Mouse (Mus musculus): ENCODE data around the gene Cacnb2.

Gene Cacnb2

GRCm38 (mm10) chr2:14602788-14603187 lies at the start of gene Cacnb2:
TSS of gene Cacnb2 (plus strand) at chr2:14603088.
- DNase-seq = no peak

- DNase-seq = no peak
These were observed 34.9 kb upstream of the Cacnb2 start for GRCm38 (mm10) chr2:14568020-14568419.

DNA sequence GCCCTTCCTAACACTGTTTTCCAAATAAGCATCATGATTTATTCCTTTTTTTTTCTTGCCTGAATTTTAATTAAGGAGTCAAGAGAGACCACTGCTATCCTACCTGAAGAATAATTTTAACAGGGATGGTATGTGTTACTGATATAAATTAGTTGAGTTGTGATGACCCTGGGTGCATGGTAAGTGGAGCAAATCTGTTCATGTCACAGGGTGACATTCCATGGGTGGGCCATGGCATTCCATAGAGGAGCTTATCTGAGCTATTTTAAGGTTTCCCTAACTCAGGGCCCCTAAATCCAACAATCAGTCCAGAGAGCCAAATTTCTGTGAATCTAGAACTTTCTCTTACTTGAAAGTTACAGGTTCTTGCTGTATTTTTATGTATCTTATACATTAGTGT lies 31.6 kb upstream of the Cacnb2 start:
- DNase-seq = no peak

- DNase-seq = no peak
These were observed 13.3 kb upstream of the Cacnb2 start for GRCm38 (mm10) chr2:14589541-14589940.

- DNase-seq = no peak
These were observed 4.9 kb upstream of the Cacnb2 start for GRCm38 (mm10) chr2:14597909-14598563.

DNA sequence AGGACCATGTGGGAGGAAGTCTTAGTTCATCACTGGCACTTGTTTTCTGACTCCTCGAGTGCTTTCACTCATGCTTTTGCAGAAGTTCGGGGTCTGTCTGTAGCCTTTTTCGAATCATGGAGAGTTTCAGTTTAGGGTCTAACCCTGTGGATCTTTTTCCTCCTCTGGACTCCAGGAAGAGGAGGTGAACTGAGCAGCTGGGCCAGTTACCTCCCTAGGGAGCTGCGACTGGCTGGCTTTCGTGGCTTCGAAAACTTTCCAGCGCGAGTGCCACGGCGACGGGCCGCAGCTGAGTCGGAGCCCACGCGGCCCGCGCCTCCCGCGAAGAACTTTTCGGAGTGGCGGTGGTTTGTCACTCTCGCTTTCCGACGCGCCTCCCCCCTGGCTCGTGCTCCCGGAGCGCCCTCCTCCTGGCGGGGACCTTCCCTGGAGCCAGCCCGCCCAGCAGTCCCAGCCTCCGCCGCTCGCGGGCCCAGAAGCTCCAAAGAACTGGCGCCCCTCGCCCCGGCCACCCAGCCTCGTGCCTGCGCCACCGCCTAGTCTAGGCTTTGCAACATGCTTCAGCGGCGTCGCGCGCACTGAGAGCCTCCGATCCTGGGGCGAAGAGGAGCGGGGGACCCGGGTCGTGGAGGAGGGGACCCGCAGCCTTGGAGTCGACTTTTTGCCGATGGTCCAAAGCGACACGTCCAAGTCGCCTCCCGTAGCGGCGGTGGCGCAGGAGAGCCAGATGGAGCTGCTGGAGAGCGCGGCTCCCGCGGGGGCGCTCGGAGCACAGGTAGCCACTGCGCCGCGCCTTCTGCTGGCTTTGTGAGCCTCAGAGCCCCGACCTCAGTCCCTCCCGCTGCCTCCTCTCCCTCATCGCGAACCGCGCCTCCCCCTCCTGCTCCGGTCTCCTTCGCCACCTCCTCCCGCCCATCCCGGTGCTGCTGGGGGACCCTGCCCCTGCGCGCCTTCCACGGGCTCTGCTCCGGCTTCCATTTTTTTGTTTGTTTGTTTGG lies 1.2 kb downstream of the Cacnb2 start:
- peak; percentile 42 to 55 for DNase-seq

DNA sequence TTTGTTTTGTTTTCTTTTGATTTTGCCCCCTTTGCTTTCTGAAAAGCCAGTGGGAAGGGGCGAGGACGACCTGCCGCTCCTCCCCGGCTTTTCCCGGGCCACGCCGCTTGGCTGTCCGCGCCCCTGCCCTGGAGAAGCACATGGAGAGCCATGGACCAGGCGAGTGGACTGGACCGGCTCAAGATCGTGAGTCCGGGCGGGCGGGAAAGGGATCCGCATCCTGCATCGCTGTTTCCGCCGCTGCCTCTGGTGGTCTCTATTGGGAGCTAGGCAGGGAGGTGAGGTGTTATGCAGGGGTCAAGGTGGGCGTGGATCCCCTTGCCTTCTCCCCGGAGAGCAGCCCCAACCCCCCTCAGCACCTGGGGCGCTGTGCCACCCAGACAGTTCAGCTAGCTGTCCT lies 1.9 kb downstream of the Cacnb2 start:
- DNase-seq = peak in 1 of 2 experiments; percentile 21

DNA sequence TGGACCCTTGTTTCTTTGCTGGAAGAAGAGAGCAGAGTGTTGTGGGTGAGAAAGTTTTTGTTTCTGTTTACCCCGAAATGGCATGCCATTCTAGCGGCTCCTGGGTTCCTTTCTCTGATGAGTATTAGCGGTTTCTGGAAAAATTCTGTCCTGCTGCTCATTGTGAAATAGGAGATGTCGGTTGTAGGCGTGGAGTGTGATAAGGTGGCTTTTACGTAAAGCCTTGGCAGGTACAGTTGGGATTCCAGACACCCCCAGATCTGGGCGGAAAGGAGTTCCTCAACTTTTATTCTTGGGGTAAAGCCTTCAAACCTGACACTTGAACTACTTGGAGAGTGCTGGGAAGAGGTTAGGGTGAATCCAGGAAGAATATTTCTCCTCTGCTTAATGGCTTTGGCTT lies 2.3 kb downstream of the Cacnb2 start:
- no peak for DNase-seq

- no peak for DNase-seq
These were observed 5.7 kb downstream of the Cacnb2 start for GRCm38 (mm10) chr2:14608606-14609005.

- no peak for DNase-seq
These were observed 9.8 kb downstream of the Cacnb2 start for GRCm38 (mm10) chr2:14612705-14613104.

DNA sequence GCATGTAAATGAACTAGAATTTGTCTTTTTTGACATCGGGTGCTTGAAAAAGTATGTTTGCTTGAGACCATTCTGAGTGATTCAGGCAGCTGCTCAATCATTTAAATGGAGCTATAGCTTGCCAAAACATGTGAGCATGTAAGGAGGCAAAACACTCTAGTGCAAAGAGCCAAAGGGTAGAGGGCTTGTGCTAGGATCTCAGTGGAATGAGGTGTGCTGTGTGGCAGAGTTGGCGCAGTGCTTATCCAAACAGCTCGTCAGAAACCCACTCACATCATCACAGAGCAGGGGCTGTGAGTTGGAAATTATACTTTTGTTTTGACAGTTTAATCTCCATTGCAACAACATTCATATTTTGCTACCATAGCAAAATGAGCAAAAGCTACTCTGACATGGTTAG lies 13.5 kb downstream of the Cacnb2 start:
- DNase-seq = no peak

GRCm38 (mm10) chr2:14620120-14620853 lies 17.4 kb downstream of the Cacnb2 start:
- no peak for DNase-seq

GRCm38 (mm10) chr2:14620891-14621290 lies 18.0 kb downstream of the Cacnb2 start:
- DNase-seq = no peak

DNA sequence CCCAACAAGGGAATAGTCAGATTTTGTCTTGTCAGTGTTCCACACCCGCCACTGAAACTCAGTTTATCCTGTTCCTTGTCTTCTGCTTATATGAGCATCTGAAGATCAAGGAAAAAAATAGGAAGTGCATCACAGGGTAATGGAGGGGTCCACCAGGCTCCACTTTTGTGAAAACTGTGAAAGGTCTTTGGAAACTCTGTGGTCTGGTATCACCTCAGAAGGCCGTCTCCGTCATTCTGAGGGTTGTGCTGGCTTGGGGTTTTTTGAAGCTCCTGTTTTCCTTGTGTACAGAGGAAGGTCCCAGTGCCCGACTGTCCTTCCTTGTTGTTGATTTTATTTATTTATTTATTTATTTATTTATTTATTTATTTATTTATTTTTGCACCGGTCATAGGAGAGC lies 20.9 kb downstream of the Cacnb2 start:
- DNase-seq = no peak

GRCm38 (mm10) chr2:14629814-14630492 lies 27.1 kb downstream of the Cacnb2 start:
- DNase-seq = no peak

GRCm38 (mm10) chr2:14631590-14631989 lies 28.7 kb downstream of the Cacnb2 start:
- peak in 1 of 2 experiments; percentile 22 for DNase-seq

DNA sequence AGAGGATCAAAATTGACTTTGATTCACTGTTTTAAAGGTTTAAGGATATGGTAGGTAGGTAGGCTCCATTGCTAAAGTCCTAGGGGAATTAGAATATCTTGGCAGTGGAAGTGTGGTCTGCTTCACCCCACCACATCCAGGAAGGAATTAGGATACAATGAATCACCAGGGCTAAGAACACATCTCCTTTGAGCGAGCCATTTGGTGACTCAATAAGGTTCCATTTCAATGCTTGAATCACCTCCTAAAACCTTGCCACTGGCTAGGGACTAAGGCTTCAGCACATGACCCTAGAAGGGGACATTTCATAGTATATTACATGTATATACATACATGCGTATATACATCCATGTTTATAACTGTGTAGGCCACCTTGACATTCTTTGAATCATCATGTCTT lies 30.3 kb downstream of the Cacnb2 start:
- DNase-seq = no peak

- DNase-seq = no peak
These were observed 36.4 kb downstream of the Cacnb2 start for GRCm38 (mm10) chr2:14639266-14639665.

DNA sequence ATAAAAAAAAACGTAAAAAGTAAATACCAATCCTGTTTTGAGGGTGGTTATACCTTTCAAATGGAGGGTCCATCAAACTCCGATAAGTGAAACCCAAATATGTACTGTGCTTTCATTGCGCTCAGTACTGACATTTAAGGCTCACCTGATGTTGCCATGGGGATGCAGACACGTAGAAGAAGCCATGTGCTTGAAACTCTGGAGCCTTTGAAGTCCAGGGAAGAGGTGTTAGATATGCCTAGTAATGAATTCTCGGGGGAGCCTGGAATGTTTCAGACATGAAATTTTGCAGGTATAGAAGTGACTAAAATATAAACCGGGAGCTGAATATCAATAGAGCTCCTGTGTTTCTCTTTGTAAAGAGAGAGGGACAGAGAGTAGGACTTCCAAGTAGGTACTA lies 37.0 kb downstream of the Cacnb2 start:
- DNase-seq = no peak

DNA sequence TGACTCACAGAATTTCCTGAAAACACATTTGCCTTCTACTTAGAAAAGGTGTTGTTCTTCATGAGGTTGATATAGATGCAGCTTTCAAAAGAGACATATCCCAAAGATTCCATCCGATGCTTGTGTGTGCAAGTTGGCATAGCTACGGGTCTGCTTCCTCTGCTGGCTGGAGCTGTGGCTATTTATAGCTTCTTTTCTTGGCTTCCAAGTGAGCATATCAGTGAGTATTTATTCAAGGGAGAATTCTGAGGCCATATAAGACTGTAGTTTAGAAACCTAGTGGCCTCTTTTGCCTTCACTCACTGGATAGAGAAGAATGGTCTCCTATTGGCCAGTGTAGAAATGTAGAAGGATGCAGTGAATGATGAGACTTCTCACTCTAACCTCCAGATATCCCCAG lies 38.2 kb downstream of the Cacnb2 start:
- DNase-seq = no peak

DNA sequence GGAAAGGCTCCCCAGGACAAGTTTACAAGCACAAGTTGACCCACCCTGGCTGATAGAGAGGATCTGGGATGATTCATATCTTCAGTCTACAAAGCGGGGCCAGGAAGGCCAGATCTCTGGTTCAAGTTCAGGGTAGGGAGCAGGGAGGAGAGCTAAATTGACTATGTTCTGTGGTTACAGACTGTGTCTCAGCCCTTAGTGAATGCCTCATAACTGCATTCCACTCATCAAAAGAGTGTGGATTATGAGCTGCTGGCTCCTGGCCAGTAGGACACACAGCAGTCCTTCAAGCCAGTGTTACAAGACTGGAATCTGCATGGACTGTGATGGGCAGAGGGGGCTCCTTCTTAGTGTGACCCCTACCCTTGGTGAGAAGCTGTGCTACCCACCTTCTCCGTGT lies 48.4 kb downstream of the Cacnb2 start:
- no peak for DNase-seq

- no peak for DNase-seq
These were observed 53.8 kb downstream of the Cacnb2 start for GRCm38 (mm10) chr2:14656673-14657072.

All from thymus, postnatal 36 days (tissue).